Mouse (Mus musculus) CD8-positive naive resting alpha-beta T cell, adult 2 months (primary cell): Measurements from ENCODE around the gene M6pr.
A peak's percentile ranks its signal among the peaks of the same experiment; 100 is the strongest.

Experiments used
- DNase-seq, 2 experiments: peaks; one replicate each; pipeline ENCODE4 v3.0.0; 2022; ENCODE audit warnings: low read depth in 2 of 2, low spot score in 2 of 2

Gene M6pr

DNA sequence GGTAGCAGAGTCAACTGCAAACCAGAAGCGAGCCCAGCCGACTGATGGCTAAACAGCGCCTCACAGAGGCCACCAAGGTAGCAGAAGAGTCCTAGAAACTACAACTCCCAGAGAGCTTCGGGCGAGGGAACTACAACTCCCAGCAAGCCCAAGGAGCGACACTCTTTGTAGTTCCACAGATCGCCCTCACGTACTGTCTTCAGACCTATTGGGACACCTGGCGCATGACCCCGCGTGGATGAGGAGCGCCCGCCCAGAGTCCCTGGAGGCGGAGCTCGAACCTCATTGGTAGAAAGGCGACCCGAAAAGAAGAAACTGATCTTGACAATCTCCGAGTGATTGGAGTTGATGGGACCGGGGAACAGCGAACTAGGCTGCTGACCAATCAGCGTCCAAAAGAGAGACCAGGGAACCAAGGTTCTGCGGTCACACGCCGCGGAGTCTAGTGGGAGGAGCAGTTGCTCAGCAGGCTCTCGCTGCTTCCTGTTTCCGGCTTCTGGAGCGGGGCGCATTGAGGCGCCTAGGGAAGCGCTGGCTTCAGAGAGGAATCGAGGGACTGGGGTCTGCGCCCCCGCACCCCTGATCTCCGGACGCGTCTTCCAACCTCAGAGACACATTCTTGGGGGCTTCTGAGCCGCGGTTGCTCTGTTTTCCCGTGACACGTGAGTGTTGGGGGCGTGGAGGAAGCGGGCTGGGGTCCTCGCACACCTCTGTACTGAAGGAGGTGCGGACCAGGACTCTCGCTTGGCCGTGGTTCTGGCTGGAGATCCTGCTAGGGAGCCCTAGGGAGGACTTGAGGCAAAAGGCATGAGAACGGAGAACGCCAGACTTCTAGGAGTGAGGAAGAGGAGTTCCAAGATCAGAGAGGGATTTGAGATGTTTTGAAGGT, at the start of gene M6pr:
Gene M6pr (plus strand): TSS at position 216 of the 889 bp plus-strand sequence.
- DNase-seq, result peak; percentile 94 to 96

DNA sequence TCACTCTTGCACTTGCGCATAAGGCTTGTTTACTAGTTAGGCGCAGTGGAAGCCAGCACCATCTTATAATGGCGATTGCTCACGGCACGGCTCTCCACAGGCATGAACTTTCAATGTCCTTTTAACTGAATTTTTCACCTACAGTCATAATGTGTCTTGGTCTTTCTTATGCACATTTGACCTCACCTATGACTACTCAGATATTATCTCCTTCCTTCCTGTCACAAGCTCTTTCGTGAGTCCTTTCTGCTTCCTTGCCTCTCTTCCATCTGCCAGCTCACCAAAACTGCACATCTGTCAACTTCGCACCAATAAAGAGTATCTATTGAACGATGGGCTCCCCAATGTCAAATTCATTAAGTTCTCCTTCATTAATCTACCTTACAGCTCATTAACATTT, 46.0 kb upstream of the M6pr start:
- no peak for DNase-seq

DNA sequence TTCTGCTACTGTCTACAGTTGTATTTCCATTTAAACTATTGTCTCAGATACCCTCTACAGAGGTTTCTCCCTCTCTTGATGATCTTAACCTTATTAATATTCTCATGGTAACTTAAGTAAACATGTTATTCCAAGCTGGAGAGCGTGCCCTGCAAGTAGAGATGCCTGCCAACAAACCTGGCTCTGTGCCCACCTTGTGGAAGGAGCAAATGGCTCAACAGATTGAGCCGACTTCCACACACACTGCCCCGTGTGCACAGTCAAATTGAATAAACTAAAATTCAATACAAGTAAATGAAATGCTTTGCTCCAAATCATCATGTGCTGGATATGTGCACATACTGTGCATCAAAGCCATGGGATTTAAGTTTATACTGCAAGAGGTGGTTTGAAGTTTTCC, 40.0 kb upstream of the M6pr start:
- no peak for DNase-seq

DNA sequence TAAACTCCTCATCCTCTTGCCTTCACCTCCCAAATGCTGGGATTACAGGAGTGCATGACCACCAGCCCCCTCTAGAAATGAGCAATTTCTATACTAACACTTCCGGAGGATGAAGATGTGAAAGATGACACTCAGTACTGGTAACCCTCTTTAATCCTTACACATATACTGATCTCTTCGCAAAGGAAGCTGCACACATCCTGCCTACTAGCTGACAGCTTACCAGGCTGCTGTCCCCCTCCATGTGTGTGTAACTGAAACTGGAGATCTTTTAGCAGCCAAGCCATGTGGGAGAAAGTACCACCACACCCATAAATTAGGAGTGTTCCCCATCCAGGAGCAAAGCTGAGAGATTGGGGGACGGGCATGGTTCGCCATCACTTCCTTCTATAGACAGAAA, 39.4 kb upstream of the M6pr start:
- no peak for DNase-seq

DNA sequence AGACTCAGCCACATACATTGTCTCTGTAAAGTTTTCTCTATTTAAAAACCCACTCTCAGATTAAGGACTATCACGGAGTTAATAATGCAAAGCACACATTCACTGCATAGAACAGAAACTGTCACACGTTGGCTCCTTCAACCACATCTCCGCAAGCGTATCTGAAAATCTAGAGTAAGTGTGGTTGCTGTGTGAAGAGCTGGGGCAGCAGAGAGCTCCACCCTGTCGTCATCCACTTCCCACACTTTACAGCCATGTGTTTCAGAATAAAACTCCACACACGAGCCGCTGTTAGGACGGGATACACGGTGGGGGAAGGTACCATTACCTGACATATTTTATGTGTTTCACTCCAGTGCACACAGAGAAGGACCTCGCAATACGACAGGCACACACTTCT, 38.4 kb upstream of the M6pr start:
- no peak for DNase-seq

DNA sequence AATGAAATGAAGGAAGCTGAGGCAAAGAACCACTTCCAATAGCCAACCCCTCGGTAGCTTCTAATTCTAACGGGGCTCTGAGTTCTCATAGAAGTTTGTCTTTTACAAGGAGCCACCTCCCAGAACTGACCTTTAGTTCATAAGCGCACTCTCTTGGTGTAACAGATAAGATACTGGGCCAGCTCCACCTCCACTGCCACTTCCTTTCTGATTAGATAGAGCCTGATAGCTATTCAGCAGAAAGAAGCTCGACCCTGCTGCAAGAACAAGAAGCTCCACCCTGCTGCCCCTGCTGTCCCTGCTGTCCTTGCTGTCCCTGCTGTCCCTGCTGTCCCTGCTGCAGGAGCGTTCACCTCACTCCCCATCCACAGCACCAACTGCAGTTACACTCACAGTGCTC, 34.0 kb upstream of the M6pr start:
- DNase-seq, result no peak

DNA sequence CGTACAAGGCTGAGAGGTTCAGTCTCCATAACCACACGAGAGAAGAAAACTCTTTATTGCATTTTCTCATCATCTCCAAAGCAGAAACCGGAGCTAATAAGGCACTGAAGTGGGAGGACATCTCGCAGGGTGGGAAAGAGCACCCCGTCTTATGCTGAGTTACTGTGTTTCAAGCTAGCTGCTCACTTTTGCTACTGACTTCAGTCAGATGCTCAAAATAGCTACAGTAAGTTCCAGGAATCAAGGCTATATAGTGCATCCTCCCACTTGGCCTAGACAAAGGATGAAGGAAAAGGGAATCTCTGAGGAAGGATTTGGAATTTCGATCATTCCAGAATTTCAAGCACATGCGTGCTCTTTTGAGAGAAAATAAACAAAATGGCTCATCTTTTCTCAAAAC, 32.0 kb upstream of the M6pr start:
- DNase-seq, result no peak

DNA sequence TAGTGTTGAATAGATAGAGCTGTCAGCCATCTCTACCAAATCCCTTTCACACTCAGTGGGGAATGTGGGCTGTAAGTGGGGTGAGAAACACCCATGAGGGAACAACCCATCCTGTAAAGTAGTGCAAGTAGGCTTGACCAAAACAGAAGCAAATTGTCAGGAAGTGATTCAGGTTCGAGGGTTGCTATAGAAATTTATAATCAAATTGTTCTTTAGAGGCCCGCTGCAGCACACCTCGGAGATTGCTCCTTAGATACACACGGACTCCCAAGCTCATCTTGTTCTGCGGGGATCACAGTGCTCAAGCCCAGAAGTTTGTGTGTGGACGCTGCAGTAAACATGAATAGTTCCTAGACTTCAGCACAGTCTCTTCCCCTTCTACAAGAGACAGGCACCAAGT, 25.7 kb upstream of the M6pr start, which contains the start of gene Klrg1:
Gene Klrg1 (minus strand): TSS at position 101 of the 400 bp plus-strand sequence.
- DNase-seq, result no peak

DNA sequence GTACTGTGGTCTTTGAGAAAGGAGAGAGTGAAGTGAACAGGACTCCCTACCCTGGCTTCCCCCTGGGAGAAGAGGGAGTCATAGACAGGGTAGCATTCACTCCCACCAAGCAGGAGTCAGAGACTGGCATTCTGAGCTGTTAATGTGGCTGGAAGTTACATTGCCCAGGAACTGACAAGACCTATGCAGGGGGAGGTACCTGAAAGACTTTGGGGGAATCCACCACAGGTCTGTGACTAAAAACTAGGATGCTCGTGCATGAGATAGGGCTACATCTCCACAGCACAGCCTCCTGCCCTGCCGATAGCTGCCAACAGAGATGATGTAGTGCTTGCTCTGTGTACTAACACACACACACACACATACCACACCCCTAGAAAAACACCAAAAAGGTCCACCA, 25.1 kb upstream of the M6pr start:
- no peak for DNase-seq

DNA sequence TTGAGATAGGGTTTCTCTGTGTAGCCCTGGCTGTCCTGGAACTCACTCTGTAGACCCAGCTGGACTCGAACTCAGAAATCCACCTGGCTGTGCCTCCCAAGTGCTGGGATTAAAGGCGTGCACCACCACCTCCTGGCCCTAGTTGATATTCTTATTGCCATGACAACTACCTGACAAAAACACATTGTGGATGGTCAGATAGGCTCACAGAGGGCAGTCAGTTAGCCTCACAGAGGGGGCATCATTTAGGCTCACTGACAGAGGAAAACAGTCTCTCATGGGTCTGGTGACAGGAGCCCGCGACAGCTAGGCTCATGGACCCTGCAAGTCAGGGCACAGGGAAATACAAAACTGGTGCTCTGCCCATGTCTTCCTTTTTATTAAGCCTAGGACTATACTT, 24.2 kb upstream of the M6pr start:
- no peak for DNase-seq

DNA sequence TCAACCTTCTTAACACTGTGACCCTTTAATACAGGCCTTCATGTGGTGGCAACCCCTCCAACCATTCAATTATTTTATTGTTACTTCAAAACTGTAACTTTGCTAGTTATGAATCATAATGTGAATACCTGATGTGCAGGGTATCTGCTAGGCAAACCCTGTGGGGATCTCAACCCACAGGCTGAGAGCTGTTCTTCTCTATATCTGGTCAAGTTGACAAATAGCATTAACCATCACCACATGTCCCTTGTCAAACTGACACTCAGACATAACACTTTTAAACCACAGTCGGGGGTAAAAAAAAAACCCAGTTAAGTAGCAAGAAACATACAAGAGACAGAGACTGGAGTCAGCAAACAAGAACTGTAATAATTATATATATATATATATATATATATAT, 23.7 kb upstream of the M6pr start:
- DNase-seq, result no peak

DNA sequence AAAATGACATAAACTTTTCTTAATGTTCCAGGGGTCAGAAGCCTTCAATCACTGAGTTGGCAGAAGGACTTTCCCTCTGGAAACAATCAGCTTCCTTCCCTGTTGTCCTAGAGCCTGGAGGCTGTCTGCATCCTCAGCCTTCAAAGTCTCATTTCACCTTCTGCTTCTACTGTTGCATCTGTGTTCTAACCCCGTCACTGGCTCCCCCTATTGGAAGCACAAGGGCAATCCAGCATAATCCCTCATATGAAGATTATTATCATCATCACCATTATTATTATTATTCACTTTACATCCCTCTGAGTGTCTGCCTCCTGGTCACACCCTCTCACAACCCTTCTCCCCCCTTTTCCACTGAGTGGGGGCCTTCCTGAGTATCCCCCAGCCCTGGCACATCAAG, 20.3 kb upstream of the M6pr start:
- DNase-seq, result no peak

DNA sequence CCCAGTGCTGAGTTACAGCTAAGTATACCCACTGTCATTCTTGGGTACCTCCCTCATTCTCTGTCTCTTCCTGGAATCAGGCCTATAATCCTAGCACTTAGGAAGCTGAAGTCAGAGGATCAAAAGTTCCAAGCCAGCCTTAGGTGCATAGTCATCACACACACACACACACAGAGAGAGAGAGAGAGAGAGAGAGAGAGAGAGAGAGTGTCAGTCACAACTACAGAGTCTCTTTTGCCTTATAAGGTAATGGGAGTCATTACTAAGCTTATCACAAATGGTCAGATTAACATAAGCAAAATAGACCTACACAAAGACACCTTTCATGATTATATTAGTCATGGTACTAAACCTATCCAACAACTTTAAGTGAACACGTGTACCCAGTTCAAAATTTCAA, 19.2 kb upstream of the M6pr start:
- no peak for DNase-seq

DNA sequence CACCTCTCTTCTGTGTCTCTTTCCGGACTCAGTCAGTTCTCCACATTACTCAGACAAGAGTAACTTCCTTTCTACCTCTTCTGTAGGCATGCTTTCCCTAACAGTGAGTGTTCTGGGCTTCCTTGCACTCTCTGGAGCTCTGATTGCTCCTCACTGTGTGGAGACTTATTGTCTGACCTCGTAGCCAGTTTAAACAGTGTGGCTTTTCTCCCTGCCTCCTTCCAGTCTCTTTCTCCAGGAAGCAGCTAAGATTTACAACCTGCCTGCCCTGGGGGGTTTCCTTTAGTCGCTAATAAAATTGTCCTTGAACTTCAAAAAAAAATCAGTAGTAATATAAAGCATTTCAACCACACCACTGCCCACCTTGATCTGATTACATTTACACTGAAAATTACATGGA, 18.3 kb upstream of the M6pr start:
- no peak for DNase-seq

DNA sequence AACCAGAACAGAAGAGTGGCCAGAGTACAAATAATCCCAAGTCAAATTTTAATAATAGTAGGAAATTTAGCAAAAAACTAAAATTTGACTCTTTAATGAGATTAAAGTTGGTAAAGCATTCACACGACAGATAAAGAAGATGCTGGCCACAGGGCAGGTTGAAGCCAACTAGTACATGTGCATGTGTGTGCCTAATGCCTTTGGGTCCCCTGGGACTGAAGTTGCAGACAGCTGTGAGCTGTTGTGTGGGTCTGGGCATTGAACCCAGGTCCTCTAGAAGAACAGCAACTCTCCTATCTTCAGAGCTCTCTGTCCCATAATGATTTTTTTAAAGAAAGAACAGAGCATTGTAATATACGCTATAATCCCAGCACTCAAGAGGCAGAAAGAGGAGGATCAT, 17.3 kb upstream of the M6pr start:
- no peak for DNase-seq

DNA sequence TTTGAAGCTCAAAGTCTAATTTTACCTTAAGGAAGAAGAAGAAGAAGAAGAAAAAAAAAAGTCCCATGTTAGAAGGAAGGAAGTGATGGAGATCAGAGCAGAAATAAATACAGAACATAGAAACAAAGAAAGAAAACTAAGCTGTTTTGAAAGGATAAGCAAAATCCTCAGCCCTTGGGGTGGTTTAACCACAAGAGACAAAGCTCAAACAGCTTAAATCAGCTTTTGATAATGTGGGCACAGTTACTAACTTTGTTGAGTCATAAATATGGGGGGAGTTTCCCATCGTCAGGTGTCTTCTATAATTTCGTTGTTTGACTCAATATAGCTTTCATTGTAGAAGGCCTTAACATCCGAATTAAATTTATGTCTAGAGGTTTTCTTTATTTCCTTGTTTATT, 16.8 kb upstream of the M6pr start:
- peak in 1 of 2 experiments; percentile 28 for DNase-seq

DNA sequence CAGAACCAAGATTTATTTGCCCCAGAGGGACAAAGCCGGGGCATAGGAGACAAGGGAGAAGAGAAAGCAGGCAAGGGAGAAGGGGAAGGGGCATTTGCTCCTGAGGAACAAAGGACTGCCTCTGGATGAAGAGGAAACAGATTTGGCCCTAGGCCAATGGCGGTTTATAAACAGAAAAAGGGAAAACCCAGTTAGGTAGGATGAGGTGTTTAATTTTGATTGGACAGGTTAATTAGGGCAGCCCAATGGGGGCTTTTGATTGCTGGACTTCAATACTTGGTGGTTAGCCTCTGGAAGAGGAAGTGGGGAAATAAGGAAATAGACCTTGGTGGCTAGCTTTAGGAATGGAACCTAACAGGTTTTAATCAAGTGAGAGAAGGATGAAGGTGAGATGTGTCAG, 16.3 kb upstream of the M6pr start:
- no peak for DNase-seq

DNA sequence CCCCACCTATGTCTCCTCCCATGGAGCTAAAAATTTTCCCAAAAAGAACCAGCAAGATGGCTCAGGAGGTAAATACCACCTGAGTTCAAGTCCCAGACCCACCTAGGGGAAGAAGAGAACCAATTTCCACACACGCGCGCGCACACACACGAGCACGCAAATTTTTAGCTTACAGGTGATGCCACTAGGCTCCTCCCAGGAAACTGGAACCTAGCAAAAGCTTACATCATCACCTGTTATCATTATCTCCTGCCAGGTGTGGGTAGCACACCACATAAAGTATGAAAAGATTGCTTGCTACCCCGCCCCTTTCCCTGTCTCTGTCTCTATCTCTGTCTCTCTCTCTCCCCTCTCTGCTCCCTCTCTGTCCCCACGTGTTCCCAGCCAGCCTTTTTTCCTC, 15.4 kb upstream of the M6pr start:
- no peak for DNase-seq

DNA sequence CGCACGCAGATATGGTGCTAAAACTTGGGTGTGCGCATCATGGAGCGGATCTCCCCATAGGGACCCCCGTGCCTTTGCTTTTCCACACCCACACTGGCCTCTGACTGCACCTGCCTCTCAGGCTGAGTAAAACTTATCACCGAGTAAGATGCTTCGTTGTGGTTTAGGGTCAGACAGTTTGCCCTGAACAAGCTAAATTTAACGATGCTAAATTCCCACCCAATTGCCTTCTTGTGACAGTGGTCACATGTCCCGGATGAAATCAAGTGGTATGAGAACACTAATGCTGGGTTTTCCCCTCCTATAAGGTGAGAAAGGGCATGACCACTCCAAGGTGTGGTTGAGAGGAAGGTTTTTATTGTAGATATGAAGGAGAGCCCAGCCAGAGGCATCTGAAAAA, 14.7 kb upstream of the M6pr start:
- no peak for DNase-seq

DNA sequence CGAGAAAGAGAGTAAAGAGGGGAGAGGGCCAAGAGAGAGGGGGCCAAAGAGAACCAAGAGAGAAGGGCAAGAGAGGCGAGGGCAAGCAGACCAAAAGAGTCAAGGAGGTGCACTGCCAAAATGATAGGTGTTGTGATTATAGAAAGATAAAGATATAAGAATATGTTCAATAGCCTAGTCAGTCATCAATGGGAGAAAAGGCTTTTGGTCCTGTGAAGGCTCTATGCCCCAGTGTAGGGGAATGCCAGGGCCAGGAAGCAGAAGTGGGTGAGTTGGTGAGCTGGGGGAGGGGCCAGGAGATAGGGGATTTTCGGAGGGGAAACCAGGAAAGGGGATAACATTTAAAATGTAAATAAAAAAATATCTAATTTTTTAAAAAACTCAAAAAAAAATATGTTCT, 14.2 kb upstream of the M6pr start:
- DNase-seq, result no peak

DNA sequence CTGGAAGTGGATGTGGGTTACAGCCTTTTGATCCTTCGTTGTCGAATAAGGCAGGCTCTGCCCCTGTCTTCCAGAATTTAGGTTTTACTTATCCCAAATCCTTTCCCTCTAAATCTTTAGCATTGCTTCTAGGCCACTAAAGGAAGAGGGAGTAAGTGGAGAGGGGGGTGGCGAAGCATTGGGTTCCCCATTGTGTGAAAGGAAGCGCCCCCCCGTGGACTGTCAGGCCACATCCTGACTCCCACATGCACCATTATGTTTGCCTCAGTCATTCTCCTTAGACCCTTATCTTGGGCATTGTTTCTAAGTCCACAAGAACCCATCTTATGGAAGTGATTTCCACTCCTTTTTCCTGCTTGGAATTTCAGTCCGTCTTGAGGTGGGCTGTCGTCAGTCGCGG, 13.3 kb upstream of the M6pr start:
- DNase-seq, result no peak

DNA sequence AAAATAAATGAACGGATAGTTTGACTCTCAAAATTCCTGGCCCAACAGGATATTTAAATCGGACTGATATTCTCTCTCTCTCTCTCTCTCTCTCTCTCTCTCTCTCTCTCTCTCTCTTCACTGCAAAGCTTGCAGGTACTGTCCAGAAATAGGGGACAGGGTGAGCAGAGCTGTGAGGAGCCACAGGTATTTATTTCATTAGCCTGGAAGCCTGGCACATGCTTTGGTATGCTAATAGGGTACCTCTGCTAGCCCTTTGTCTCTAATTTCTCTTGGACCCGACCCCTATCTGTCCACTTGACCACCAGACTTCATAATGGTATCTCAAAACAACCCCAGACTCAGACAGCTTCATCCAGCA, 11.6 kb upstream of the M6pr start:
- no peak for DNase-seq
